Mouse (Mus musculus): ENCODE measurements around the gene Dync1li1. TPM values are rescaled to one million over a fixed set of nuclear protein-coding genes. Genes with fewer than 3 reads are reported as not detected.
A peak's percentile ranks its signal among the peaks of the same experiment; 100 is the strongest.

The Dync1li1 gene
- polyA plus RNA-seq, 1 experiment from 2014 or later = 60.3 TPM

GRCm38 (mm10) chr9:114759886-114760285 lies 71.3 kb downstream of the Dync1li1 start:
- Histone ChIP-seq H3K4me2 (no peak overlapping the region), H3K4me1 (no peaks in the 10 kb centered on the region), H3K27ac (no peak overlapping the region), H3K9me3 (no peaks in the 10 kb centered on the region), H3K9ac (no peak overlapping the region), H3K27me3 (no peaks in the 10 kb centered on the region), H3K4me3 (no peak overlapping the region), H3K36me3 (no peaks in the 10 kb centered on the region)
- 91% methylated on average over 4 of the region's 4 CpGs for WGBS
- ATAC-seq (ENCODE audit: borderline replicate concordance, extremely low read depth, low FRiP score, low TSS enrichment) = no peak

GRCm38 (mm10) chr9:114760353-114760752 lies 71.8 kb downstream of the Dync1li1 start:
- no peak overlapping the region for H3K27ac ChIP-seq
- 70% methylated on average over 5 of the region's 5 CpGs for WGBS
- no peak overlapping the region for H3K9ac ChIP-seq
- no peak overlapping the region for H3K4me3 ChIP-seq
- H3K27me3 ChIP-seq = no peaks in the 10 kb centered on the region
- no peaks in the 10 kb centered on the region for H3K4me1 ChIP-seq
- H3K9me3 ChIP-seq = no peaks in the 10 kb centered on the region
- ATAC-seq (ENCODE audit: borderline replicate concordance, extremely low read depth, low FRiP score, low TSS enrichment) = no peak
- H3K4me2 ChIP-seq = no peak overlapping the region
- no peaks in the 10 kb centered on the region for H3K36me3 ChIP-seq

GRCm38 (mm10) chr9:114761848-114762247 lies 73.3 kb downstream of the Dync1li1 start:
- Histone ChIP-seq H3K27me3 (no peaks in the 10 kb centered on the region), H3K9ac (no peak overlapping the region), H3K4me2 (no peak overlapping the region), H3K4me1 (0 out of 2 replicates have a peak, but pooled peaks cover under 1% of the 10 kb centered on the region), H3K27ac (no peak overlapping the region), H3K9me3 (no peaks in the 10 kb centered on the region), H3K36me3 (no peaks in the 10 kb centered on the region), H3K4me3 (no peak overlapping the region)
- no peak for ATAC-seq (ENCODE audit: borderline replicate concordance, extremely low read depth, low FRiP score, low TSS enrichment)
- 63% methylated on average over 11 of the region's 11 CpGs for WGBS

GRCm38 (mm10) chr9:114763341-114763740 lies 74.8 kb downstream of the Dync1li1 start:
- no peaks in the 10 kb centered on the region for H3K27me3 ChIP-seq
- H3K9ac ChIP-seq = no peak overlapping the region
- no peak for ATAC-seq (ENCODE audit: borderline replicate concordance, extremely low read depth, low FRiP score, low TSS enrichment)
- H3K36me3 ChIP-seq = no peaks in the 10 kb centered on the region
- H3K27ac ChIP-seq = no peak overlapping the region
- peaks cover 5% of the 10 kb centered on the region; the same call in 1 of the 2 replicates for H3K4me1 ChIP-seq
- H3K9me3 ChIP-seq = no peaks in the 10 kb centered on the region
- no peak overlapping the region for H3K4me3 ChIP-seq
- H3K4me2 ChIP-seq = no peak overlapping the region
- 56% methylated on average over 13 of the region's 13 CpGs for WGBS

GRCm38 (mm10) chr9:114767030-114767429 lies 78.4 kb downstream of the Dync1li1 start:
- H3K4me2 ChIP-seq = no peak overlapping the region
- WGBS = 70% methylated on average over 13 of the region's 13 CpGs
- H3K27me3 ChIP-seq = no peaks in the 10 kb centered on the region
- no peaks in the 10 kb centered on the region for H3K9me3 ChIP-seq
- ATAC-seq (ENCODE audit: borderline replicate concordance, extremely low read depth, low FRiP score, low TSS enrichment) = no peak
- no peak overlapping the region for H3K9ac ChIP-seq
- H3K4me1 ChIP-seq = peaks cover 5% of the 10 kb centered on the region; the same call in 1 of the 2 replicates
- H3K36me3 ChIP-seq = no peaks in the 10 kb centered on the region
- no peak overlapping the region for H3K4me3 ChIP-seq
- no peak overlapping the region for H3K27ac ChIP-seq

- Histone ChIP-seq H3K9ac (no peak overlapping the region), H3K27ac (0 out of 2 replicates have a peak overlapping the region, but pooled peaks have one; percentile 15)
- no peak for ATAC-seq (ENCODE audit: borderline replicate concordance, extremely low read depth, low FRiP score, low TSS enrichment)
These were observed 78.9 kb downstream of the Dync1li1 start for GRCm38 (mm10) chr9:114767507-114767906.

GRCm38 (mm10) chr9:114768066-114768465 lies 79.5 kb downstream of the Dync1li1 start:
- H3K9ac ChIP-seq = no peak overlapping the region

More at GRCm38 (mm10) chr9:114767507-114767906, 78.9 kb downstream of the Dync1li1 start:
- Histone ChIP-seq H3K4me1 (peaks cover 5% of the 10 kb centered on the region; the same call in 1 of the 2 replicates), H3K36me3 (peaks cover 2% of the 10 kb centered on the region; the same call in 1 of the 2 replicates), H3K27me3 (no peaks in the 10 kb centered on the region), H3K4me2 (no peak overlapping the region), H3K9me3 (no peaks in the 10 kb centered on the region), H3K4me3 (no peak overlapping the region)
- 71% methylated on average over 2 of the region's 2 CpGs for WGBS

GRCm38 (mm10) chr9:114770224-114770623 lies 81.6 kb downstream of the Dync1li1 start:
- H3K4me3 ChIP-seq = no peak overlapping the region
- 87% methylated on average over 4 of the region's 4 CpGs for WGBS
- H3K4me2 ChIP-seq = no peak overlapping the region
- no peak overlapping the region for H3K9ac ChIP-seq
- H3K27me3 ChIP-seq = no peaks in the 10 kb centered on the region
- no peak overlapping the region for H3K27ac ChIP-seq
- no peaks in the 10 kb centered on the region for H3K9me3 ChIP-seq
- peaks cover 5% of the 10 kb centered on the region; the same call in 1 of the 2 replicates for H3K36me3 ChIP-seq
- peaks cover 9% of the 10 kb centered on the region; the same call in 1 of the 2 replicates for H3K4me1 ChIP-seq
- ATAC-seq (ENCODE audit: borderline replicate concordance, extremely low read depth, low FRiP score, low TSS enrichment) = no peak

More at GRCm38 (mm10) chr9:114768066-114768465, 79.5 kb downstream of the Dync1li1 start:
- no peak overlapping the region for H3K4me2 ChIP-seq
- H3K4me1 ChIP-seq = peaks cover 5% of the 10 kb centered on the region; the same call in 1 of the 2 replicates
- no peaks in the 10 kb centered on the region for H3K9me3 ChIP-seq
- peak; percentile 9; the same call in 1 of the 2 replicates for ATAC-seq (ENCODE audit: borderline replicate concordance, extremely low read depth, low FRiP score, low TSS enrichment)
- peaks cover 5% of the 10 kb centered on the region; the same call in 1 of the 2 replicates for H3K36me3 ChIP-seq
- WGBS = 47% methylated on average over 10 of the region's 10 CpGs
- H3K27ac ChIP-seq = 0 out of 2 replicates have a peak overlapping the region, but pooled peaks have one; percentile 15
- H3K4me3 ChIP-seq = no peak overlapping the region
- no peaks in the 10 kb centered on the region for H3K27me3 ChIP-seq

GRCm38 (mm10) chr9:114771565-114771964 lies 83.0 kb downstream of the Dync1li1 start:
- H3K9me3 ChIP-seq = no peaks in the 10 kb centered on the region
- no peaks in the 10 kb centered on the region for H3K27me3 ChIP-seq
- H3K4me3 ChIP-seq = no peak overlapping the region
- peaks cover 5% of the 10 kb centered on the region; the same call in 1 of the 2 replicates for H3K36me3 ChIP-seq
- no peak overlapping the region for H3K4me2 ChIP-seq
- WGBS = 85% methylated on average over 7 of the region's 7 CpGs
- H3K9ac ChIP-seq = no peak overlapping the region
- ATAC-seq (ENCODE audit: borderline replicate concordance, extremely low read depth, low FRiP score, low TSS enrichment) = no peak
- H3K4me1 ChIP-seq = peaks cover 13% of the 10 kb centered on the region; the same call in 1 of the 2 replicates
- no peak overlapping the region for H3K27ac ChIP-seq

Other genes starting within 250 kb of the Dync1li1 start
- gene Ccr4, start 183.9 kb upstream of the Dync1li1 start, polyA plus RNA-seq (2015; fragmentation: Nextera tagmentation; extraction: Ambion mirVana) = 0.37 TPM in 1 of 2 replicates, not detected in the other
- gene C130032M10Rik, start 173.1 kb upstream of the Dync1li1 start, polyA plus RNA-seq (2015; fragmentation: Nextera tagmentation; extraction: Ambion mirVana) = 0.23 TPM in 1 of 2 replicates, not detected in the other
- 1.2 TPM in 2 replicates for gene Trim71, start 124.4 kb upstream of the Dync1li1 start, polyA plus RNA-seq (2015; fragmentation: Nextera tagmentation; extraction: Ambion mirVana)
- 63.0 and 65.3 TPM in 2 replicates for gene Cnot10, start 48.6 kb upstream of the Dync1li1 start, polyA plus RNA-seq (2015; fragmentation: Nextera tagmentation; extraction: Ambion mirVana)
- gene Cmtm6, start 42.3 kb downstream of the Dync1li1 start, polyA plus RNA-seq (2015; fragmentation: Nextera tagmentation; extraction: Ambion mirVana) = 60.1 and 66.5 TPM in 2 replicates
- 91.3 and 91.8 TPM in 2 replicates for gene Cmtm7, start 93.1 kb downstream of the Dync1li1 start, polyA plus RNA-seq (2015; fragmentation: Nextera tagmentation; extraction: Ambion mirVana)
- gene Cmtm8, start 155.4 kb downstream of the Dync1li1 start, polyA plus RNA-seq (2015; fragmentation: Nextera tagmentation; extraction: Ambion mirVana) = 93.2 and 102 TPM in 2 replicates
- 16.4 and 17.9 TPM in 2 replicates for gene Gpd1l, start 245.2 kb downstream of the Dync1li1 start, polyA plus RNA-seq (2015; fragmentation: Nextera tagmentation; extraction: Ambion mirVana)